Mouse (Mus musculus): ENCODE results near the gene Mfrp. TPM values are rescaled to one million over a fixed set of nuclear protein-coding genes. Genes with fewer than 3 reads are reported as not detected.

Gene Mfrp
- polyA plus RNA-seq, 1 experiment from 2014 or later, result not detected

DNA sequence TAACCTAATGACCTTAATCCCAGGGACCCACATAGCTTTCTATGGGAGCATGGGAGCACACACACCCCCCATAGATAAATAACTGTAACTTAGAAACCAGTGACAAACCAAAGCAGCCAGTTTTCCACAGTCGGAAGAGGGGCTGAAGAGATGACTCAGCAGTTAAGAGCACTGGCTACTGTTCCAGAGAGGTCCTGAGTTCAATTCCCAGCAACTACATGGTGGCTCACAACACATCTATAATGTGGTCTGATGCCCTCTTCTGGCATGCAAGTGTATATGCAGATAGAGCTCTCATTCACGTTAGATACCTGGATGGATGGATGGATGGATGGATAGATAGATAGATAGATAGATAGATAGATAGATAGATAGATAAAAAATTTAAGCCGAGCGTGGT, 14.7 kb downstream of the Mfrp start:
- no peak overlapping the region for H3K4me2 ChIP-seq
- no peaks in the 10 kb centered on the region for H3K27me3 ChIP-seq (replicated peaks)
- H3K9ac ChIP-seq, result no peak overlapping the region
- H3K27ac ChIP-seq (ENCODE audit: poor library complexity, severe bottlenecking), result no peak overlapping the region
- H3K4me1 ChIP-seq (replicated peaks), result peaks cover 10% of the 10 kb centered on the region
- H3K4me3 ChIP-seq, result no peak overlapping the region
- H3K36me3 ChIP-seq, result no peaks in the 10 kb centered on the region
- H3K9me3 ChIP-seq (replicated peaks), result no peaks in the 10 kb centered on the region
- no peak for ATAC-seq (ENCODE audit: insufficient number of reproducible peaks, low FRiP score)
- WGBS, result 81% methylated on average over 4 of the region's 4 CpGs

GRCm38 (mm10) chr9:44119011-44119410, 17.5 kb downstream of the Mfrp start:
- no peaks in the 10 kb centered on the region for H3K9me3 ChIP-seq (replicated peaks)
- no peak overlapping the region for H3K4me3 ChIP-seq
- H3K27me3 ChIP-seq (replicated peaks), result no peaks in the 10 kb centered on the region
- H3K27ac ChIP-seq (ENCODE audit: poor library complexity, severe bottlenecking), result no peak overlapping the region
- H3K4me1 ChIP-seq (replicated peaks), result no peaks in the 10 kb centered on the region
- H3K4me2 ChIP-seq, result no peak overlapping the region
- 45% methylated on average over 5 of the region's 5 CpGs for WGBS
- ATAC-seq (ENCODE audit: insufficient number of reproducible peaks, low FRiP score), result no peak
- H3K9ac ChIP-seq, result no peak overlapping the region
- no peaks in the 10 kb centered on the region for H3K36me3 ChIP-seq

GRCm38 (mm10) chr9:44119948-44120465, 18.5 kb downstream of the Mfrp start:
- no peak overlapping the region for H3K27ac ChIP-seq (ENCODE audit: poor library complexity, severe bottlenecking)
- H3K4me2 ChIP-seq, result no peak overlapping the region
- no peaks in the 10 kb centered on the region for H3K9me3 ChIP-seq (replicated peaks)
- H3K9ac ChIP-seq, result no peak overlapping the region
- WGBS, result 76% methylated on average over 8 of the region's 8 CpGs
- H3K4me3 ChIP-seq, result no peak overlapping the region
- H3K27me3 ChIP-seq (replicated peaks), result no peaks in the 10 kb centered on the region
- no peaks in the 10 kb centered on the region for H3K36me3 ChIP-seq
- no peaks in the 10 kb centered on the region for H3K4me1 ChIP-seq (replicated peaks)
- ATAC-seq (ENCODE audit: insufficient number of reproducible peaks, low FRiP score), result no peak

- H3K9ac ChIP-seq, result no peak overlapping the region
- no peak overlapping the region for H3K4me3 ChIP-seq
- no peaks in the 10 kb centered on the region for H3K36me3 ChIP-seq
- WGBS, result 66% methylated on average over 6 of the region's 6 CpGs
- H3K27ac ChIP-seq (ENCODE audit: poor library complexity, severe bottlenecking), result no peak overlapping the region
- no peak overlapping the region for H3K4me2 ChIP-seq
- peaks cover 24% of the 10 kb centered on the region for H3K4me1 ChIP-seq (replicated peaks)
- ATAC-seq (ENCODE audit: insufficient number of reproducible peaks, low FRiP score), result no peak
- no peaks in the 10 kb centered on the region for H3K27me3 ChIP-seq (replicated peaks)
- no peaks in the 10 kb centered on the region for H3K9me3 ChIP-seq (replicated peaks)
Measured at GRCm38 (mm10) chr9:44124317-44124716, 22.8 kb downstream of the Mfrp start.

GRCm38 (mm10) chr9:44125026-44125425, 23.5 kb downstream of the Mfrp start:
- Histone ChIP-seq H3K27ac (ENCODE audit: poor library complexity, severe bottlenecking) (no peak overlapping the region), H3K36me3 (no peaks in the 10 kb centered on the region), H3K4me3 (no peak overlapping the region), H3K4me2 (no peak overlapping the region), H3K4me1 (replicated peaks) (peaks cover 30% of the 10 kb centered on the region), H3K27me3 (replicated peaks) (no peaks in the 10 kb centered on the region), H3K9me3 (replicated peaks) (no peaks in the 10 kb centered on the region), H3K9ac (no peak overlapping the region)
- 57% methylated on average over 5 of the region's 5 CpGs for WGBS
- ATAC-seq (ENCODE audit: insufficient number of reproducible peaks, low FRiP score), result no peak

DNA sequence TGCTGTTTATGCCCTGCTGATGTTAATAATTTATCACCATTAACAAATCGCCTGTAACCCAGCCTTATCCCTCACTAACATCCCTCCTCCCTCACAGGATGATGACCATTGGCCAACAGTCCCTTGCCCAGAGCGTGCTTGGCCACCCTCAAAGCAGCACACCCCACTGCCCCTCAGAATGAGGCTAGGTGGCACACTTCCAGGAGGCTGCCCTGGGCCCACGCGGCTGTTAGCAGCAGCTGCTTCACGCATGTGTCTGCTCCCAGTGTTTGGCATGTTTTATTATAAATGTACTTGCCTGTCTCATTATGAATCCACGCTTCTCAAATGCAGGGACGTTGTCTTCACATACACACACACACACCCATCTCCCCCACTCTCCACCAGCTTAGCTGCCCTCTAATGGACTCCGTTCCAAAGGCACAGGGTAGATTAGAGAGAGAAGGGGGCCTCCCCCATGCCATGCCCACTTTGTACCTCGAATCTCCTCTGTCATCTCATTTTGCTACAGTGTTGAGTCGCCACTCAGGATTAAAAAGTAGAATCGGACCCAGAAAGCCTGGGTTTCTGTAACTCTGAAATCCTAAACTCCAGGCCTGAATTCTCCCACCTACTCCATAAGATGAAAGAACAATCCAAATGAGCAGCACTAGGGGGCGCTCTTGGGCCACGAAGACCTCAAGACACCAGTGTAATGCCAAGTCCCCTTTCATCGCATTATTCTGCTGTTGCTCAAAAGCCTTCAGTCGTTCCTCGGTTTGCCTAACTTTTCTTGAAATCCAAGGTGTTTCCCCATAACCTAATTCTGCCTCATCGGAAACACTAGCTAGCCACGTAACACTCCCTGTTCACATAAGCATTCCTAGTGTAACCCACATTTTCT, 24.3 kb downstream of the Mfrp start:
- H3K9ac ChIP-seq, result peak overlapping the region; percentile 35; the same call in 1 of the 2 replicates
- peak overlapping the region; percentile 6; the same call in 1 of the 2 replicates for H3K4me3 ChIP-seq

DNA sequence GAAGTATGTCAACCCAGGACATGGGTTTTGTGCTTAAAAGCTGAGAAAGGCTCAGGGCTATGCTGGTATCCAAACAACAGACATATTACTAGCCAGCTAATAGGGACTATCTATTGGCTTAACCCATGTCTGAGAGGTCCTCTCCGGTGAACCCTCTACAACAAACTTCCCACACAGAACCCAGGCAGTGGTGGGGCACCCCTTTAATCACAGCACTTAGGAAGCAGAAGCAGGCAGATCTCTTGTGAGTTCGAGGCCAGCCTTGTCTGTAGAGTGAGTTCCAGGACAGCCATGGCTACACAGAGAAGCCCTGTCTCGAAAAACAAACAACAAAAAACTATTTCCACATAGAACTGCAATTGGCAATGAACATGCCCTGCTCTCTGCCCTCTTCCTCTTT, 25.2 kb downstream of the Mfrp start:
- 77% methylated on average over 3 of the region's 3 CpGs for WGBS
- no peak overlapping the region for H3K4me3 ChIP-seq
- H3K9ac ChIP-seq, result no peak overlapping the region
- H3K4me2 ChIP-seq, result peak overlapping the region; percentile 48; the same call in 1 of the 2 replicates
- H3K36me3 ChIP-seq, result no peaks in the 10 kb centered on the region
- H3K27ac ChIP-seq (ENCODE audit: poor library complexity, severe bottlenecking), result 0 out of 2 replicates have a peak overlapping the region, but pooled peaks have one; percentile 13
- ATAC-seq (ENCODE audit: insufficient number of reproducible peaks, low FRiP score), result no peak
- peaks cover 48% of the 10 kb centered on the region for H3K4me1 ChIP-seq (replicated peaks)
- H3K27me3 ChIP-seq (replicated peaks), result no peaks in the 10 kb centered on the region
- no peaks in the 10 kb centered on the region for H3K9me3 ChIP-seq (replicated peaks)

More for the DNA sequence above, 24.3 kb downstream of the Mfrp start:
- no peaks in the 10 kb centered on the region for H3K9me3 ChIP-seq (replicated peaks)
- 31% methylated on average over 18 of the region's 18 CpGs for WGBS
- peak overlapping the region; percentile 52; the same call in 1 of the 2 replicates for H3K27ac ChIP-seq (ENCODE audit: poor library complexity, severe bottlenecking)
- no peak for ATAC-seq (ENCODE audit: insufficient number of reproducible peaks, low FRiP score)
- H3K4me1 ChIP-seq (replicated peaks), result peaks cover 38% of the 10 kb centered on the region
- peak overlapping the region; percentile 48 for H3K4me2 ChIP-seq
- H3K36me3 ChIP-seq, result no peaks in the 10 kb centered on the region
- no peaks in the 10 kb centered on the region for H3K27me3 ChIP-seq (replicated peaks)

GRCm38 (mm10) chr9:44127351-44127801, 25.8 kb downstream of the Mfrp start:
- no peak overlapping the region for H3K4me3 ChIP-seq
- peaks cover 51% of the 10 kb centered on the region for H3K4me1 ChIP-seq (replicated peaks)
- no peaks in the 10 kb centered on the region for H3K27me3 ChIP-seq (replicated peaks)
- 64% methylated on average over 3 of the region's 3 CpGs for WGBS
- H3K27ac ChIP-seq (ENCODE audit: poor library complexity, severe bottlenecking), result no peak overlapping the region; the same call in 1 of the 2 replicates
- H3K9ac ChIP-seq, result no peak overlapping the region
- ATAC-seq (ENCODE audit: insufficient number of reproducible peaks, low FRiP score), result no peak
- H3K4me2 ChIP-seq, result no peak overlapping the region
- H3K9me3 ChIP-seq (replicated peaks), result no peaks in the 10 kb centered on the region
- no peaks in the 10 kb centered on the region for H3K36me3 ChIP-seq

DNA sequence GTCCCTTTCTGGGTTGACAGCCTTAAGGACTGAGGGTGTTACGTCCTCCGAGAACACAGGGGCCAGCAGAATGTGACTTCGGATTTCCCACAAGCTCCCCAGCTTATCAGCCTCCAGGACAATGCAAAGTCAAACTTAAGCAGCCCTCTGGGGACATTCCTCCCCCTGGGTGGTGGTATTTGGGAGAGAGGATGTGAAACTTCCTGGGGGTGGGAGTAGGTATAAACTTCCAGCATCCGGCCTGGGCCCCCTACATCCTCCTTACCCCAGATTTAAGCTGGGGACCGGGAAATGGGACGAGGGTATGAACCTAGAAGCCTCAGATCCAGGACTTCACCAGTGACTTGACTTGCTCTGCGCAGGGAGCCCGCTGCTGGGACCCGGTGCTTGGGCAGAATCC, 28.1 kb downstream of the Mfrp start:
- H3K9ac ChIP-seq, result peak overlapping the region; percentile 71
- H3K27ac ChIP-seq (ENCODE audit: poor library complexity, severe bottlenecking), result peak overlapping the region; percentile 83
- peak; percentile 3; the same call in 1 of the 2 replicates for ATAC-seq (ENCODE audit: insufficient number of reproducible peaks, low FRiP score)
- no peaks in the 10 kb centered on the region for H3K36me3 ChIP-seq
- under 1% methylated on average over 9 of the region's 9 CpGs for WGBS
- H3K4me1 ChIP-seq (replicated peaks), result peaks cover 69% of the 10 kb centered on the region
- H3K4me2 ChIP-seq, result peak overlapping the region; percentile 75
- H3K4me3 ChIP-seq, result peak overlapping the region; percentile 42
- no peaks in the 10 kb centered on the region for H3K9me3 ChIP-seq (replicated peaks)
- no peaks in the 10 kb centered on the region for H3K27me3 ChIP-seq (replicated peaks)

DNA sequence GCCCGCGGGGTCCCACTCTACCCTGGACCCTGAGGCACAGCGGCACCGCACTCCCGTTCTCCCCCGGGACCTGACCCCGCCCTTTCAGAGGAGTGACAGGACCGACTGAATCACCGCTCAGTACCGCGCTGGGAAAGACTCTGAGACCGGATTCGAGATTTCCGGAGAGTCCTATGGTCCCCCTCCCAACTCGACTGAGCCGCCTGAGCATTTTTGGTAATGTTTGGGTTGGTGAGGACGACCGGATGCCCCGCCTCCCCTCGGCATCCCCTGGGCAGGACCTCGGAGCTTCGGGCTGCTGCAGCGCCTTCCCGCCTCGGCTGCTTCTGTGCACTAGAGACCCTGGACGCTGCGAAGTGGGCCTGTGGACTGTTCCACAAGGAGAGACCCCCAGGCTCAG, 28.5 kb downstream of the Mfrp start:
- under 1% methylated on average over 27 of the region's 27 CpGs for WGBS
- no peaks in the 10 kb centered on the region for H3K27me3 ChIP-seq (replicated peaks)
- H3K36me3 ChIP-seq, result no peaks in the 10 kb centered on the region
- H3K27ac ChIP-seq (ENCODE audit: poor library complexity, severe bottlenecking), result peak overlapping the region; percentile 83
- H3K4me1 ChIP-seq (replicated peaks), result peaks cover 69% of the 10 kb centered on the region
- peak overlapping the region; percentile 71 for H3K9ac ChIP-seq
- H3K4me2 ChIP-seq, result peak overlapping the region; percentile 75
- H3K4me3 ChIP-seq, result peak overlapping the region; percentile 42
- no peaks in the 10 kb centered on the region for H3K9me3 ChIP-seq (replicated peaks)
- peak; percentile 46 for ATAC-seq (ENCODE audit: insufficient number of reproducible peaks, low FRiP score)

- Histone ChIP-seq H3K27me3 (replicated peaks) (no peaks in the 10 kb centered on the region), H3K4me2 (peak overlapping the region; percentile 75), H3K36me3 (no peaks in the 10 kb centered on the region), H3K27ac (ENCODE audit: poor library complexity, severe bottlenecking) (peak overlapping the region; percentile 83), H3K4me3 (peak overlapping the region; percentile 42), H3K4me1 (replicated peaks) (peaks cover 69% of the 10 kb centered on the region), H3K9ac (peak overlapping the region; percentile 71), H3K9me3 (replicated peaks) (no peaks in the 10 kb centered on the region)
- 18% methylated on average over 19 of the region's 19 CpGs for WGBS
- peak; percentile 30 for ATAC-seq (ENCODE audit: insufficient number of reproducible peaks, low FRiP score)
Measured at GRCm38 (mm10) chr9:44130581-44131275, 29.2 kb downstream of the Mfrp start.

All from heart, embryonic 12.5 days (tissue).